Mouse (Mus musculus): ENCODE measurements at regions not wholly inside any gene's neighbourhood (a gene's known extent, or its start where the extent isn't known, plus 50 kb on each side); places are given as distances from the start of the nearest gene placed in this dataset.

DNA sequence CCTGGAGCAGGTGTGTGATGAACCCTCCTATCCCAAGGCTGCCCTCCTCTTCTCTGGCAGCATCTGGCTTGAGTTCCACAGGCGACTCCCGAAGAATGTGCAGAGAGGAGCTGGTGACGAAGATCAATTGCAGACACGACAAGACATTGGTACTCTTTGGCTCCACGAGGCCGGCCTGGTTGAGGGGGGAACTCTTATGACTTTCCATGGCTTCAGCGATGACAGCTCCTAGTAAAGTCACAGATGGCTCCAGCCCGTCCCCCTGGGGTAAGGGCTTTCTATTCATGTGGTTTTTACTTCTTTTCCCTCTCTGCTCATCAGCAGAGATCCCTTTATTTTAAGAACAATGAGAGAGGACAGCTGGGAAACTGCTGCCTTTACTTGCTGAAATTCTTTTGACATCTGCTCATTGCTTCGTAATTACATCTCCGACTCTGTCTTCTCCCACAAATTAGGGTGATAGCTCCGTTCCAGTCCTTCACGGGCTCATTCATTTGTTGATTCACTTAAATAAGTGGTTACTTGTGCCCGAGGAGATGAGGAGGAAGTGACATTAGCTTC, 284.2 kb upstream of the Msx2 start:
- no peak for TF ChIP-seq POLR2A (IDR thresholded peaks at IDR 0.05; ENCODE audit: insufficient read depth, low read depth, low read length)
- no peak for TF ChIP-seq CTCF (IDR thresholded peaks at IDR 0.05; ENCODE audit: insufficient read depth, low read depth, low read length)
- H3K4me1 ChIP-seq (ENCODE audit: control insufficient read depth, insufficient read depth, low read length), result peaks cover 26% of the 10 kb centered on the region
- no peak overlapping the region for H3K27ac ChIP-seq (ENCODE audit: insufficient read depth, low read depth, low read length)
- no peak overlapping the region for H3K4me3 ChIP-seq (ENCODE audit: insufficient read depth, low read depth, low read length)
- WGBS, result 55% methylated on average over 13 of the region's 13 CpGs

DNA sequence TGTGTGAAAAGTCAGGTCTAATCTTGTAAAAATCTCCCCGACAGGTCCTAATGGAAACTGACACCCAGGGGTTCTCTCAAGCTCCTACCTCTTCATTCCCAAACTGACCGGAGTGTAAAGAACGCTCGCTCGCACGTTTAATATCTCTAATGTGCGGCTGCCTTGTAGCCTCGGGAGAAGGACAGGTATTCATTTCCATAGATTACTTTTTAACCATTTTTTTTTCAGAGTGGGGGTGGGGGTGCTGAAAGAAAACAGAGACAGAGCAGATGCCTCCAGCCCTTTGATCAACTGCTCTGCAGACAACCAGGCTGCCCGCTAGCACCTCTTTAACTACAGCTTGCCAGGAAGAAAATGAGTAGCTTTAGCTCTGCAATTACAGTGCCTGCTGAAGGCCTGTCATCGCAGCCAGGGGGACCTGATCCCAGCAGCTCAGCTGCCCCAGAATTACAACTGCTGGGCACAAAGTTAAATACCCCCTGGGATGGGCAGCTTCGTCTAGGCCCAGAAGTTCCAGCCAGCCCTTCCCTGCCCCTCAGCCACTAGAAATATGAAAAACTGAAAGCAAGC, 282.3 kb upstream of the Msx2 start:
- no peak overlapping the region for H3K27ac ChIP-seq (ENCODE audit: insufficient read depth, low read depth, low read length)
- TF ChIP-seq CTCF (IDR thresholded peaks at IDR 0.05; ENCODE audit: insufficient read depth, low read depth, low read length), result no peak
- TF ChIP-seq POLR2A (IDR thresholded peaks at IDR 0.05; ENCODE audit: insufficient read depth, low read depth, low read length), result no peak
- H3K4me3 ChIP-seq (ENCODE audit: insufficient read depth, low read depth, low read length), result no peak overlapping the region
- WGBS, result 41% methylated on average over 11 of the region's 11 CpGs
- H3K4me1 ChIP-seq (ENCODE audit: control insufficient read depth, insufficient read depth, low read length), result peaks cover 26% of the 10 kb centered on the region

DNA sequence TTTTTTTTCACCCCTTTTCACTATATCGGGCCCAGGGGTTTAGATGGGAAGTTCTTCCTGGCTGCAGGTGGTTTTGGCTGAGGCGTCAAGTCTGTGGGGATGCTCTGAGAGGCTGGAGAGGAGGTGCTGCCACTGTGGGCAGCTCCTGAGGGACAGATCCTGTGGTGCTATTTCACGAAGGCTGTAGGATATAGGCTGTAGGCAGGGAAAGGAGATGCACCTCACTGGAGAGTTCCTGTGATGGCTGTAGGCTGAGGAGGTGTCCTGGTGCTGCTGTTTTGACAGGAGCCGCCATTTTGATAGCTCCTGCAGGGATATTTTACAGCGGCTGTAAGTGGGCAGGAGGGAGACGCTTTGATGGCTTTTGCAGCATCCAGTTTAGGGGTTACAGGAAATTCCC, 280.2 kb upstream of the Msx2 start:
- TF ChIP-seq CTCF (IDR thresholded peaks at IDR 0.05; ENCODE audit: insufficient read depth, low read depth, low read length), result no peak
- H3K4me1 ChIP-seq (ENCODE audit: control insufficient read depth, insufficient read depth, low read length), result peaks cover 26% of the 10 kb centered on the region
- no peak overlapping the region for H3K4me3 ChIP-seq (ENCODE audit: insufficient read depth, low read depth, low read length)
- 86% methylated on average over 6 of the region's 6 CpGs for WGBS
- H3K27ac ChIP-seq (ENCODE audit: insufficient read depth, low read depth, low read length), result no peak overlapping the region

DNA sequence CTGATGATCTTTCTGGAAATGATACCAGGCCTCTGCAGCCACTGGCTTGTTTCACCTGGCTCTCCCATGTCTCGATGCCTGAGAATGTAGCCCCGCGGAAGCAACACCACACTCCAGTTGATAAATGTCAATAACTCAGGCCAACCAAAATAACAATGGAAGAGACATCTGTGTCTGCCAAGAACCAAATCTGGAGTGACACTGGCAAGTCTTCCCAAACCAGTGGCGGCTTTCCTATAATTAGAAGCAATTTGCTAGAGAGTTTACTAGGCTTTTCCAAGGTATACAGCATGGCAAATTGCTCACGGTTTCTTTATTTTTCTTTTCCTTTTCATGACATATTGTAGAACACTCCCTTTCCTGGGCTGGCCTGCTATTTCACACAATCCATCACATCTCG, 268.1 kb upstream of the Msx2 start:
- no peak for TF ChIP-seq CTCF (IDR thresholded peaks at IDR 0.05; ENCODE audit: insufficient read depth, low read depth, low read length)
- TF ChIP-seq POLR2A (IDR thresholded peaks at IDR 0.05; ENCODE audit: insufficient read depth, low read depth, low read length), result no peak
- Histone ChIP-seq H3K4me3 (ENCODE audit: insufficient read depth, low read depth, low read length) (no peak overlapping the region), H3K27ac (ENCODE audit: insufficient read depth, low read depth, low read length) (no peak overlapping the region), H3K4me1 (ENCODE audit: control insufficient read depth, insufficient read depth, low read length) (no peaks in the 10 kb centered on the region)
- WGBS, result 76% methylated on average over 6 of the region's 6 CpGs

DNA sequence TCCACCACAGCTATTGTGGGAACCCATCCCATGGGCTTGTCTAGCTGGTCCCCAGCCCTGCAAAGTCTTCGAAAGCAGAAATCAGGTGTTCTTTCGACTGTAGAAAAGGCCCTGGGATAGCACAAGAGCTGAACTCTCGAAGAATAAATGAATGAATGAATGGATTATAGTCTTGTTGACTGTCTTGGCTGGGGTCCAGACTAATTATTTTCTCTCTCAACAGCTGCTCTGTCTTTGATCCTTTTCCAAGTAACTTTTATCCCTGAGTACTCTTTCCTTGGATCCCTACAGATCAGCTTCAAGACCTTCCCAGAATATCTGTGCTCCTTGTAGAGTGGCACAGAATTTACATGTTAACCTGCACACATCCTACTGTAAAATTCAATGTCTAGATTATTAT, 266.3 kb upstream of the Msx2 start:
- H3K27ac ChIP-seq (ENCODE audit: insufficient read depth, low read depth, low read length), result no peak overlapping the region
- WGBS, result 52% methylated on average over 3 of the region's 3 CpGs
- TF ChIP-seq POLR2A (IDR thresholded peaks at IDR 0.05; ENCODE audit: insufficient read depth, low read depth, low read length) (no peak), CTCF (IDR thresholded peaks at IDR 0.05; ENCODE audit: insufficient read depth, low read depth, low read length) (no peak)
- no peaks in the 10 kb centered on the region for H3K4me1 ChIP-seq (ENCODE audit: control insufficient read depth, insufficient read depth, low read length)
- H3K4me3 ChIP-seq (ENCODE audit: insufficient read depth, low read depth, low read length), result no peak overlapping the region

DNA sequence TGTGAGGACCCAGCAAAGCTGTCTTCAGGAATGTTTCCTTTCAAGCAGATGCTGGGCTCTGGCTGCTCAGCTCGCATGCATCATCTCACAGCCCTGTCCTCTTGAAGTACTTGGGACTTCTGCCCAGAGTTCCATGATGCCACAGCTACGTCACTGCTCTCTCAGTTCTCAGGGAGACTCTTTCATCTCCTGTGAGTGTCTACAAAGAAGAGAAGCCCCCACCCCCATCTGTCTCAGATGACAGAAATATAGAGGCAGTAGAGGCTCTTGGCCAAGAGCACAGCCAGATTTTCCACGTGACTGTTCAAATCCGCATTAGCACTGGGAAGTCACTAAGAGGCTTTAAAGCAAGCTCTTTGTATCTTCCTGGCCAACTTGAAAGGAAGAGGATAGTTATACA, 262.1 kb upstream of the Msx2 start:
- no peak for TF ChIP-seq CTCF (IDR thresholded peaks at IDR 0.05; ENCODE audit: insufficient read depth, low read depth, low read length)
- TF ChIP-seq POLR2A (IDR thresholded peaks at IDR 0.05; ENCODE audit: insufficient read depth, low read depth, low read length), result no peak
- Histone ChIP-seq H3K4me1 (ENCODE audit: control insufficient read depth, insufficient read depth, low read length) (no peaks in the 10 kb centered on the region), H3K4me3 (ENCODE audit: insufficient read depth, low read depth, low read length) (no peak overlapping the region), H3K27ac (ENCODE audit: insufficient read depth, low read depth, low read length) (no peak overlapping the region)
- 71% methylated on average over 4 of the region's 4 CpGs for WGBS

DNA sequence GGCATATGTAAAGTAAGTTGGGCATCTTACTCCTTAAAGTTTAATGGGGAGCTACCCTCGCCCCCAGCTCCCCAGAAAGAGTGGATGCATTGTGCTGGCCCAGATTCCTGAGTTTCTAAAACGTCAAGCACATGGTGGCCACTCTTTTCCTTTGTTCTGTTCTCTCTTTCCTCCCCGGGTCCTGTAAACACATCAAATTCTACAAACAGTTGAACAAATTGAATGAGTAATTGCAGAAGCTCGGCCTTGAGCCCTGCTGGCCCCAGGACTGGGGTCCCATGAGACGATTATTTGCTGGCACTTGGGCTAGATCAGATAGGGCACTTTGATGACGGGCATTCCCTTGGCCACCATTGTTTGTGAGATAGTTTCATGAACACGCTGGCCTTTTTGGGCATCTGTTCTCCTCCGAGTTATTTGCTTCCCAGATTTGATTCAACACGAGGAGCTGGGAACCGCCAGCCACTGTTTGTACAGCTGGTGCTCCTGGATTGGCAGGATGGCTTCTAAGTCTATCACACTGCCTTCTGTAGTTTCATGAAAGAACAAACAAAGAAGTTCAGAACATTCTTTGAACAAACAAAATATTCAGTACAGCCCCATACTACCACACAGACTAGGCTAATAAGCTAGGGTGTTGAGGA, 257.5 kb upstream of the Msx2 start:
- no peak for TF ChIP-seq POLR2A (IDR thresholded peaks at IDR 0.05; ENCODE audit: insufficient read depth, low read depth, low read length)
- no peak for TF ChIP-seq CTCF (IDR thresholded peaks at IDR 0.05; ENCODE audit: insufficient read depth, low read depth, low read length)
- H3K4me1 ChIP-seq (ENCODE audit: control insufficient read depth, insufficient read depth, low read length), result no peaks in the 10 kb centered on the region
- H3K27ac ChIP-seq (ENCODE audit: insufficient read depth, low read depth, low read length), result no peak overlapping the region
- no peak overlapping the region for H3K4me3 ChIP-seq (ENCODE audit: insufficient read depth, low read depth, low read length)
- 64% methylated on average over 10 of the region's 10 CpGs for WGBS

DNA sequence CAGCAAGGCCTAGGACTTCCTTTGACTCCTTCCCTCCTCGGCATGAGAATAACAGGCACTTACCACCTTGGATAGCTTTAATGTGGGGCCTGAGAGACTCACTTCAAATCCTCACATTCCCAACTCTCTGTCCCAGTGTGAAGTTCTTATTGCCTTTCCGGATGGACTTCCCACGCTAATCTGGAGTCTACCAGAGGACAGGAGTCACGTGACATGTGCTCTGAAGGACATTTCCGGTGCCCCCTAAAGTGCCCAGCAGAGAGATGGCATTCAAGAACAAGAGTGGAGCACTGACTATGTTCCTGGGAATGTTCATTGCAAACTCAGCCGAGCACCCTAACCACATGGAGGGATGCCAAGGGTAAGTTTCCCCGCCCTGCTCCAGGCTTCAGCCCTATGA, 257.0 kb upstream of the Msx2 start:
- no peak for TF ChIP-seq POLR2A (IDR thresholded peaks at IDR 0.05; ENCODE audit: insufficient read depth, low read depth, low read length)
- no peak for TF ChIP-seq CTCF (IDR thresholded peaks at IDR 0.05; ENCODE audit: insufficient read depth, low read depth, low read length)
- no peak overlapping the region for H3K27ac ChIP-seq (ENCODE audit: insufficient read depth, low read depth, low read length)
- 91% methylated on average over 7 of the region's 7 CpGs for WGBS
- H3K4me3 ChIP-seq (ENCODE audit: insufficient read depth, low read depth, low read length), result no peak overlapping the region
- H3K4me1 ChIP-seq (ENCODE audit: control insufficient read depth, insufficient read depth, low read length), result no peaks in the 10 kb centered on the region

DNA sequence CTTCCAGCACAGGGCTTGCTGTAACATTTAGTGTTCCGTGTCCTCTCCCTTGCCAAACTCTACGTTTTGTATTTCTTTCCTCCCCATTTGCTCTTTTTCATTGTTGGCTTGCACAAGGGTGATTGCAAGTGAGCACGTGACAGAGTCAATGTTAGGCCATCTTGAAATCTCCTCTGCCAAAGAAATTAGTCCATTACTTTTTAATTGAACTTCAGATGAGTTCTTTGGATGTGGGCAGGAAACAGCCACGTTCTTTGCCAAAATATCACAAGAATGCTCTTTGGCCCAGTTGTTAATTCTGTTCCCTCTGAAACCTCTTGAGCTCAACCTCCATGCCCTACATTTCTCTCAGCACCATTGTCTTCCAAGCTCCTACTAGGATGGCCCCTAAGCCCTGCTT, 253.2 kb upstream of the Msx2 start:
- Histone ChIP-seq H3K4me3 (ENCODE audit: insufficient read depth, low read depth, low read length) (no peak overlapping the region), H3K4me1 (ENCODE audit: control insufficient read depth, insufficient read depth, low read length) (peaks cover 14% of the 10 kb centered on the region), H3K27ac (ENCODE audit: insufficient read depth, low read depth, low read length) (no peak overlapping the region)
- TF ChIP-seq CTCF (IDR thresholded peaks at IDR 0.05; ENCODE audit: insufficient read depth, low read depth, low read length), result no peak
- no peak for TF ChIP-seq POLR2A (IDR thresholded peaks at IDR 0.05; ENCODE audit: insufficient read depth, low read depth, low read length)
- WGBS, result 81% methylated on average over 4 of the region's 4 CpGs

Data from olfactory bulb, adult 2 months (tissue).